Mouse (Mus musculus) cerebellum, adult 9-11 months (tissue): ENCODE results near the gene Swap70.
"Not testable (repeated sequence)": the region's sequence is repeated elsewhere in the genome, so short reads cannot be mapped to it uniquely, and the experiment has no call there.

Source experiments
- DNase-seq: peaks from one replicate; pipeline ENCODE4 v3.0.0; 2022

Gene Swap70

GRCm38 (mm10) chr7:110221586-110222481 is at the start of gene Swap70:
Gene Swap70, plus strand, starts transcription at chr7:110221711.
- peak; percentile 71 for DNase-seq

DNA sequence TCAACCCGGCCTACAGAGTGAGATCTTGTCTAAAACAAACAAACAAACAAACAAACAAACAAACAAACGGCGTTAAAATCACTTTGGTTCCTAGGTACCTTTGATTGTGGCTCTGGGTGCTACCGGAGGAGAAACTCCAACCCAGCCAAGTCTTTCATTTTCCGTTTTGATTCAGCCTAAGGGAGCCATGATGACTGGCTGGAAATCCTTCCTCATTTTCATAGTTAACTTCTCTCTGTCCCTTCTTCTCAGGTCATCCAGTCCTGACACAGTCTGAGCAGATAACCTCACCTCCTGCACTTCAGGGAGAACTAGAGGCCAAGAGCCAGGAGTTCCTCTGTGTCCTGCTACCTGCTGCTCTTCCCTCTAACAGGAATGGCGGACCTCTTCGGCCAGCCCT is 42.3 kb upstream of the Swap70 start:
- no peak for DNase-seq

- no peak for DNase-seq
Measured at GRCm38 (mm10) chr7:110180613-110181012, 40.9 kb upstream of the Swap70 start.

DNA sequence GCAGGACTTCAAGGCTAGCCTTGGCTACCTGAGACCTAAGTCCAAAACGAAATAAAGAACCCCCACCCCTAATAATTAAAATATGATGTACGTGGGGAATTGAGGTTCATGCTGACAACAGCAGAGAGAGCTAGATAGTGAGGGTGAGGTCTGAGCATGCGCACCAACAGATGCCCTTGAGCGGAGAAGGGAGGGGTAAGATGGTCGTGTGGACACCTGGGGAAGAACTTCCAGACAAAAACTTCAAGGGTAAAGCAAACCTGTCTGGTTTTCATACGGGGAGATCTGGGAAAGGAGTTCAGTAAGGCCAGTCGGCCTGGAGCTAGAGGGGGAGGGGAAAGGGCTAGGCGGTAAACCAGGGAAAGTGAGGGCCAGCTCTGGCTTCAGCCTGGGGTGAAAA is 40.1 kb upstream of the Swap70 start:
- no peak for DNase-seq

DNA sequence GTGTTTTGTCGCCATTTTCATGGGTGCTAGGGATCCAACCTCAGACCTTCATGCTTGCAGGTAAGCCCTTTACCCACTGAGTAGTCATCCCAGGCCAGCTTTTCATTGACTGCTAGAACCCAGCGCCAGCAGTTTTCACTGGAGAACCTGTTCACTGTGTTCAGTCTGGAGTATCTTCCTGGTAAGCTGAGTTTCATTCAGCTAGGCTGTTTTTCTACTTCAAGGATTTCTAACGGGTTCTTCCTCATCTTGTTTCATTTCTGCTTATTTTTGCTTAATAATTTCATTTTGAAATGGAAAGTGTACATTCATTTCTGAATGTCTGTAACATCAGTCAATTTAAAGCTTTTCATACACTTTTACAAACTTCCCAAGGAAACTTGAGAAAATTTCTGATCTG is 36.9 kb upstream of the Swap70 start:
- DNase-seq, result no peak

DNA sequence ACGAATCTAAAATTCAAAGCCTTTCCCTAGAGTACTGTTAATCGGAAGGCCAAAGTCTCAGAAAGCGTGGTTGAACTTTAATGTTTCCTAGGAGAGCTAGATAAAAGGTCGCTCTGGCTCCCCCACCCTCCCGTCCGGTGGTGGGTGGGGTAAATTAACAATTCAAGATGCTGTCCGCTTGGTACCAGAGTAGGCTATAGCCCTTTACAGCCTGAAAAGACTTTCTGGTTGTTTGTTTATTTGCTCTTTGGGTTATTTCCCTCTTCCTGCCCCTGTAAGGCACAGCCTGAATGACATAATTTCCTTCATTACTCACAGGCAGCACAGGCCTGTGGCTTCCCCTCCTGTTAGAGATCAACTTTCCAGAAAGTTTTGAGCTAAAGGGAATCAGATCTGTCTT is 31.6 kb upstream of the Swap70 start:
- no peak for DNase-seq

- DNase-seq, result no peak
Measured at GRCm38 (mm10) chr7:110193186-110193585, 28.3 kb upstream of the Swap70 start.

- DNase-seq, result no peak
Measured at GRCm38 (mm10) chr7:110197176-110197575, 24.3 kb upstream of the Swap70 start.

GRCm38 (mm10) chr7:110201933-110202332 is 19.6 kb upstream of the Swap70 start:
- no peak for DNase-seq

GRCm38 (mm10) chr7:110204208-110204607 is 17.3 kb upstream of the Swap70 start:
- DNase-seq, result no peak

DNA sequence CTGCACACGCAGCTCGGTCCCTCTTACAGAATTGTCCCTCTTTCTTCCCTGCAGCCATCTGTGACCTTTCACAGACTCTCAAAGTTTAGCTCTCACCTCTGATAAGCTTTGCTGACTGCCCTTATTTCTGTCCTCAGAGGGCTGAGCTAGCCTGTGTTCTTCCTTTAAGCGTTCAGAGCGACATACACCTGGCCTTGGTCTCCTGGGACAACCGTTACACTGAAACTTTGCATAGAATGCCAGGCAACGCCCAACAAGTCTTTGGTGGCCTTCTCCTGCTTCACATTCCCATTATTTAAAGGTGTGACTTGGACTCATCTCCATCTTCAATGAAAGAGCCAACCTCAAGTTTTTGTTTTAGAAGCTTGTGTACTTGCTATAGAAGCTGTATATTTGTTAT is 13.2 kb upstream of the Swap70 start:
- DNase-seq, result no peak

DNA sequence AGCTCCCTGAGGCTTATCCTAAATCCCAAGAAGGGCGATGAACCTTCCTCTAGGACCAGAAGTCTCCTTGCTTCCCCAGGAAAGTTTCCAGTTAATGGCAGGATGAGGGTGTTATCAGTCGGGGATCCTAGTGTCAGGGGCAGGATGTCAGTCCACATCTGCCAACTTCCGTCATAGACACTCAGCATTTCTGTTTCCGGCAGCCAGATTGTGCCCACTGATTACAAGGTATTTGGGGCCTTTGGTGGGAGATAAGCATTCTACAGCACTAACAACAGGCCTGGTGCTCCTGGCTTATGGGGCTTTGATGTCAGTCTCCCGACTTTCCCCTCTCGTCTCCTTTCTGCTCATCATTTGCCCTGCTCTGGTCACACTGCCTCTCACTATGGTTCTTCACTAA is 12.1 kb upstream of the Swap70 start:
- no peak for DNase-seq

- DNase-seq, result no peak
Measured at GRCm38 (mm10) chr7:110211025-110211424, 10.5 kb upstream of the Swap70 start.

GRCm38 (mm10) chr7:110214882-110215281 is 6.6 kb upstream of the Swap70 start:
- no peak for DNase-seq

- no peak for DNase-seq
Measured at GRCm38 (mm10) chr7:110221051-110221585, 393 bp upstream of the Swap70 start.

DNA sequence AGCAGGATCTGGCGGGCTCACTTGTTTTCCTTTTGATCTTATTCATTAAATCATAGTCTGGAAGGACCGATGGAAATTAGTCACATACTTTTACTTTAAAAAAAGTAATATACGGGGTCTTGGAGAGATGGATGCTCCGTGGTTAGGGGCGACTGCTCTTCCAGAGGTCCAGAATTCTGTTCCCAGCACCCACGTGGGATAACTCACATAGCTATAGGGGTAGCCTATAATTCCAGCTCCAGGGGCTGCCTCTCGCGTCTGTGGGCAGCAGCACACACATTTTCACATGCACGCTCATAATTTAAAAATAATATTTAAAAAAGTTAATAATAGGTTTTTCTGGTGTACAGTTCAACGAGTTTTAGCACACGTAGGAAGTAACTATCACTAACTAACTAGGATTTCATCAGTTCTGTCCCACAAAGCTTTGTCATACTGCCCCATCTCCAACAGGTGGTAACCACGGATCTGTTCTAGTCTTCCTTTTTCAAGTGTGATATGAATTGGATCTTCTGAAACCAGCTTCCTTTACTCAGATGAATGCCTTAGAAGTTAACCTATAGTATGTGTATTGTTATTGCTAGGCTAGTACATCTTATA is 1.2 kb downstream of the Swap70 start:
- DNase-seq, result no peak

- no peak for DNase-seq
Measured at GRCm38 (mm10) chr7:110223727-110224510, 2.4 kb downstream of the Swap70 start.

DNA sequence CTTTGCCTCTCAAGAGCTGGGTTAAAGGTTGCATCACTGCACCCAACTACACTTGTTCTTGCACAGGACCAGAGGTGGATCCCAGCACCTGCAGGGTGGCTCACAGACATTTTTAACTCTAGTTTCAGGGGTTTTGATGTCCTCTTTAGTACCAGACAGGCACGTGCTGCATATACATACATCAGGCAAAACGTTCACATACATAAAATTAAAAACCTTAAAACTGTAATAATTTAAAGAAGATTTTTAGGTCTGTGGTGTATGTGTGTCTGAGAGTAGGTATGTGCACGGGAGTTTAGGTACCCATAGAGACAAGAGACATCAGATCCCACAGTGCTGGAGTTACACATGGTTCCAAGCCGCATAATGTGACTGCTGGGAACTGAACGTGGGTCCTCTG is 5.0 kb downstream of the Swap70 start:
- no peak for DNase-seq

DNA sequence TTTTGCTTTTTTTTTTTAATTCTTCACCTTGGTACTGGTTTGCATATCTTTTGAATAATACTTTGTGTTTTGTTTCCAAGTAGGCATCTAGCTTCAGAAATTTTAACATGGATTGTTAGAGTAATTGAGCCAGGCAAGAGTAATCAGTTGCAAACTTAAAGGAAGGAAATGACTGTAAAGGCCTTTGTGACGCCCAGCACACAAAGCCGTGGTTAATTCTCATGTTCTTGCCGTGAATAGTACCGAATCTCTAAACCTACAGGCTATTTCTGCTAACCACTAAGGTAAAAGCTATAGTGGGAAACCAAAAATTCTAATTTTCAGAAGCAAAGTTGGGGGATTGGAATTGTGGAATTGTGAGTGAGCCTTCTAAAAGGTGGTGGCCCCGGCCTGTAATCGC is 8.5 kb downstream of the Swap70 start:
- no peak for DNase-seq

DNA sequence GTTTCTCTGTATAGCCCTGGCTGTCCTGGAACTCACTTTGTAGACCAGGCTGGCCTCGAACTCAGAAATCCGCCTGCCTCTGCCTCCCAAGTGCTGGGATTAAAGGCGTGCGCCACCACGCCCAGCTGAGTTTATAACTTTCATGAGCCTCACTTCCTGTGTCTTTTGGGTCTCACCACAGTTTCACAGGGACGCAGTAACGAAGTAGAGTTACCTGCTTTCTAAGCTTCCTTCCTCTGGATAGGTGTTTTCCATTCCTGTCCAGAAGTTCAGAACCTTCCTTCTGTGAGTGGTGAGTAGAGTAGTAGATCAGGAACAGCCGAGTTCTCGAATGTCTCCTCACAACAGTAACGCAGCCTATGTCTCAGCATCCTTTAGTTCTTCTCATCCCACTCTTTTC is 9.6 kb downstream of the Swap70 start:
- not testable (repeated sequence) for DNase-seq

- DNase-seq, result no peak
Measured at GRCm38 (mm10) chr7:110236085-110236484, 14.6 kb downstream of the Swap70 start.

GRCm38 (mm10) chr7:110237451-110237836 is 15.9 kb downstream of the Swap70 start:
- no peak for DNase-seq

DNA sequence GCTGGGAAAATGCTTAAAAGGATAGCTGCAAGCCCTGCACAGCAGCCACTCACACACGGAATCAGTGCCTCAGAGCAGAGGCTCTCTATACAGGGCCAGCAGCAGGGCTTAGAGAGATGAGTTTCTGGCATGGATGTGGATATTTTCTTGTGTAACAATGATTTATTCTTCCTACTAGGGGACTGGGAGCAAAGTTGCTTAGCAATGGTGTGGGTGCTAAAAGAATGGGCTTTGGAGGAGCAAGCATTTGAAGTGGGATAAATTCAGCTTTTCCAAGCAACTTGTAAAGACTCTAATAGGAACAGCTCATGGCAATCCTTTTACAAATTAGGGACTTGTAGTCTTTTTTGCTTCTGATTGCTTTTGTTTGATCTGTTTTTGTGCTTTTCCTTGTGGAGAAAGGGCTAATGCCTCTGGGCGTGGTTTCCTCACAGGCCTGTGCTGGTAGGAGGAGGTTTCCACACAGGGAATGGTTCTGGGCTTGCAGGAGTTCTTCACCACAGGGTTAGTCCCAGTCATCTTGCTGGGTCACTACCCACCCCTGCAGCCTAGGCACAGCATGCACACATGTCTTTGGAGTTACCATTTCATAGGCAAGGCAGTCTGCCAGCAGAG is 16.4 kb downstream of the Swap70 start:
- DNase-seq, result no peak
